Mouse (Mus musculus): Measurements from ENCODE around the gene Hjurp. TPM values are rescaled to one million over a fixed set of nuclear protein-coding genes. Genes with fewer than 3 reads are reported as not detected.

Hjurp gene
- total and polyA plus RNA-seq, 3 experiments: 52.9 to 327 (median 221) TPM

DNA sequence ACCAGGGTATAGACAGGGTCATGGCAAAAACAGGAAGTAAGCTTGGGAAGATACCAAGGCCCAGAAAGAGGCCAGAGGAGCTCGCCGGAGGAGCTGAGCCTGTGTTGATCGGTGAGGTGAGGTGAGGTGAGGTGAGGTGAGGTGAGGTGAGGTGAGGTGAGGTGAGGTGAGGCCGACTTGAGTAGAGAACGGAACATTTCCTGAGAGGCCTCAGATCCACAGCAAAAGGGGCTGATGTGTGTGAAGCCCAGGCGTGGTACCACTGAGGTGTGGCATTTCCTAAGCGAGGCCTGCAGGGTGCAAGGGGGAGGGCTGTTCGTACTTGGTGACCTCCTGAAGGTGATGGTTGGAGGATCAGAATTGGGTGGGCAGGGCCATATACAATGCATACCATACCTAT, 24.3 kb downstream of the Hjurp start:
- ATAC-seq (ENCODE audit: extremely low read depth, insufficient number of reproducible peaks, low FRiP score, poor library complexity, severe bottlenecking) (no peak), DNase-seq (ENCODE audit: low spot score) (no peak)
- TF ChIP-seq GATA1 (IDR thresholded peaks at IDR 0.05; ENCODE audit: borderline replicate concordance, low read length) (no peak), CTCF (IDR thresholded peaks at IDR 0.05; ENCODE audit: low read depth, low read length) (no peak), TAL1 (conservative IDR thresholded peaks at IDR 0.05; ENCODE audit: low read depth, low read length) (no peak), POLR2AphosphoS5 (IDR thresholded peaks at IDR 0.05; ENCODE audit: insufficient replicate concordance, low read depth, low read length) (0 out of 2 replicates have a peak, but pooled peaks have one; percentile 39)
- peaks cover 4% of the 10 kb centered on the region for H3K4me1 ChIP-seq (ENCODE audit: insufficient read depth, low read depth, low read length)
- H3K27me3 ChIP-seq (ENCODE audit: insufficient read depth, low read length): peaks cover 46% of the 10 kb centered on the region
- H3K9me3 ChIP-seq (replicated peaks): no peaks in the 10 kb centered on the region
- no peak overlapping the region for H3K4me3 ChIP-seq (ENCODE audit: low read depth, low read length)
- H3K36me3 ChIP-seq (replicated peaks): no peaks in the 10 kb centered on the region

GRCm38 (mm10) chr1:88250023-88250422, 27.4 kb downstream of the Hjurp start:
- Histone ChIP-seq H3K9me3 (replicated peaks) (no peaks in the 10 kb centered on the region), H3K4me3 (ENCODE audit: low read depth, low read length) (no peak overlapping the region), H3K36me3 (replicated peaks) (no peaks in the 10 kb centered on the region), H3K27me3 (ENCODE audit: insufficient read depth, low read length) (peaks cover 34% of the 10 kb centered on the region), H3K4me1 (ENCODE audit: insufficient read depth, low read depth, low read length) (peaks cover 4% of the 10 kb centered on the region)
- DNase-seq (ENCODE audit: low spot score) (no peak), ATAC-seq (ENCODE audit: extremely low read depth, insufficient number of reproducible peaks, low FRiP score, poor library complexity, severe bottlenecking) (no peak)
- TF ChIP-seq CTCF (IDR thresholded peaks at IDR 0.05; ENCODE audit: low read depth, low read length) (no peak), GATA2 (IDR thresholded peaks at IDR 0.05; ENCODE audit: borderline replicate concordance, low read depth, low read length) (no peak), TAL1 (conservative IDR thresholded peaks at IDR 0.05; ENCODE audit: low read depth, low read length) (no peak), POLR2AphosphoS5 (IDR thresholded peaks at IDR 0.05; ENCODE audit: insufficient replicate concordance, low read depth, low read length) (no peak), GATA1 (IDR thresholded peaks at IDR 0.05; ENCODE audit: borderline replicate concordance, low read length) (no peak)

DNA sequence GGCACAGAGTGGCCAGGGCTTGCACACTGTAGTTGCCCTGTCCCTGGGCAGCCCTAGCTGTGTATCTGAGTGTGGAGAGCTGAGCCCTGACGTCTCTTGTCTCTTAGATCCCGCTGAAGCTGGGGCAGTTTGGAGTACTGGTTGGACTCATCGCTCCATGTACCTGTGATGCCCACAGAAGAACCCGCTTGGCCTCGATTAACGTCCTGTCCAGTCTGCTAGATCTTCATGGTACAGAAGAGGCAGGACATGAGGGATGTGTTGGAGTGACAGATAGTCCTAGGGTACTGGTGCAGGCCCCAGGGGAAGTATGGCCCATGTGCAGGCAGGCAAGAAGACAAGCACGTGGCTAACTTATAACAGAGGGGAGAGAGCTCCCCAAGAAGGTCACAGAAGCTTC, 27.8 kb downstream of the Hjurp start:
- peaks cover 30% of the 10 kb centered on the region for H3K27me3 ChIP-seq (ENCODE audit: insufficient read depth, low read length)
- DNase-seq (ENCODE audit: low spot score): no peak
- no peaks in the 10 kb centered on the region for H3K9me3 ChIP-seq (replicated peaks)
- no peaks in the 10 kb centered on the region for H3K36me3 ChIP-seq (replicated peaks)
- TF ChIP-seq GATA1 (IDR thresholded peaks at IDR 0.05; ENCODE audit: borderline replicate concordance, low read length) (no peak), TAL1 (conservative IDR thresholded peaks at IDR 0.05; ENCODE audit: low read depth, low read length) (no peak), CTCF (IDR thresholded peaks at IDR 0.05; ENCODE audit: low read depth, low read length) (no peak), GATA2 (IDR thresholded peaks at IDR 0.05; ENCODE audit: borderline replicate concordance, low read depth, low read length) (no peak), POLR2AphosphoS5 (IDR thresholded peaks at IDR 0.05; ENCODE audit: insufficient replicate concordance, low read depth, low read length) (no peak)
- ATAC-seq (ENCODE audit: extremely low read depth, insufficient number of reproducible peaks, low FRiP score, poor library complexity, severe bottlenecking): no peak
- H3K4me1 ChIP-seq (ENCODE audit: insufficient read depth, low read depth, low read length): peaks cover under 1% of the 10 kb centered on the region; the same call in 1 of the 2 replicates
- no peak overlapping the region for H3K4me3 ChIP-seq (ENCODE audit: low read depth, low read length)

- peaks cover 2% of the 10 kb centered on the region; the same call in 1 of the 2 replicates for H3K9me3 ChIP-seq (replicated peaks)
- peaks cover 30% of the 10 kb centered on the region for H3K27me3 ChIP-seq (ENCODE audit: insufficient read depth, low read length)
- ATAC-seq (ENCODE audit: extremely low read depth, insufficient number of reproducible peaks, low FRiP score, poor library complexity, severe bottlenecking) (no peak), DNase-seq (ENCODE audit: low spot score) (no peak)
- no peaks in the 10 kb centered on the region for H3K36me3 ChIP-seq (replicated peaks)
- no peak for TF ChIP-seq POLR2AphosphoS5 (IDR thresholded peaks at IDR 0.05; ENCODE audit: insufficient replicate concordance, low read depth, low read length)
- no peak for TF ChIP-seq GATA2 (IDR thresholded peaks at IDR 0.05; ENCODE audit: borderline replicate concordance, low read depth, low read length)
- no peak for TF ChIP-seq TAL1 (conservative IDR thresholded peaks at IDR 0.05; ENCODE audit: low read depth, low read length)
- TF ChIP-seq GATA1 (IDR thresholded peaks at IDR 0.05; ENCODE audit: borderline replicate concordance, low read length): no peak
- no peak for TF ChIP-seq CTCF (IDR thresholded peaks at IDR 0.05; ENCODE audit: low read depth, low read length)
- no peak overlapping the region for H3K4me3 ChIP-seq (ENCODE audit: low read depth, low read length)
- no peaks in the 10 kb centered on the region for H3K4me1 ChIP-seq (ENCODE audit: insufficient read depth, low read depth, low read length)
These were observed 28.8 kb downstream of the Hjurp start for GRCm38 (mm10) chr1:88248658-88249057.

DNA sequence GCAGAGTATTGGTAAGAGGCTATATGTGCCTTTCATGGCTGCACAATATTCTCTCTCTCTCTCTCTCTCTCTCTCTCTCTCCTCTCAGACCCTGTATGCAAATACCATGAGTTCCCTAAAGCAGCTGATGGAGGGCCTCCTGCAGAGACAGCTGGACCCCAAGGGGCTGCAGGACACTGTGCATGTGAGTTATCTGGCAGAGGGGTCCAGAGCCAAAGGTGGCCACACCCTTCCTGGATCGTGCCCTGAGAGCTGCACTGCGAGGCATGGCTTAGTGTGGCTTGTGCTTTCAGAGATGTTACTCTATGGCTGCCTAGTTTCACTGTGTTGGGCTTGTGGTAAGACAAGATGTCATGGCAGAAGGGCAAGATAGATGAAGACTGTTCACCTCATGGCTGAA, 29.8 kb downstream of the Hjurp start:
- Histone ChIP-seq H3K9me3 (replicated peaks) (peaks cover 2% of the 10 kb centered on the region; the same call in 1 of the 2 replicates), H3K4me1 (ENCODE audit: insufficient read depth, low read depth, low read length) (no peaks in the 10 kb centered on the region), H3K4me3 (ENCODE audit: low read depth, low read length) (no peak overlapping the region), H3K36me3 (replicated peaks) (no peaks in the 10 kb centered on the region), H3K27me3 (ENCODE audit: insufficient read depth, low read length) (peaks cover 28% of the 10 kb centered on the region)
- DNase-seq (ENCODE audit: low spot score) (no peak), ATAC-seq (ENCODE audit: extremely low read depth, insufficient number of reproducible peaks, low FRiP score, poor library complexity, severe bottlenecking) (no peak)
- TF ChIP-seq GATA2 (IDR thresholded peaks at IDR 0.05; ENCODE audit: borderline replicate concordance, low read depth, low read length) (no peak), CTCF (IDR thresholded peaks at IDR 0.05; ENCODE audit: low read depth, low read length) (no peak), TAL1 (conservative IDR thresholded peaks at IDR 0.05; ENCODE audit: low read depth, low read length) (no peak), POLR2AphosphoS5 (IDR thresholded peaks at IDR 0.05; ENCODE audit: insufficient replicate concordance, low read depth, low read length) (no peak), GATA1 (IDR thresholded peaks at IDR 0.05; ENCODE audit: borderline replicate concordance, low read length) (no peak)

DNA sequence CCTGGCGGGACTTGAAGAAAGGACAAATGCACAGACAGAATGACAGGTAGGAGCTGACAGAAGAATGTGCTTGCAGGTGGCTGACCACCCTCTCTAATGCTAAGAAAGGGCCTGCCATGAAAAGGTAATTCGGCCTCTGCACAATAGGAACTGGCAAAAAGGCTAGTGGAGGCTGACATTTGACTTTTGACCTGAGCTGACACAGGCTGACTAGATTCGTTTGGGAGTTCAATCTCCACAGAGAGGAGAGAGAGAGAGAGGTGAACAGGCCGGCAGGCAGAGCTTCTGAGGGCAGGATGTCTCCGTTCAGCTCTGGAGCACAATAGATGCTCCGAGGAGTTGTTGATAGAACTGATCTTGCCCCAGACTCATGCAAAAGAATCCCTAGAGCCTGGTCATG, 31.0 kb downstream of the Hjurp start:
- TF ChIP-seq TAL1 (conservative IDR thresholded peaks at IDR 0.05; ENCODE audit: low read depth, low read length): no peak
- H3K9me3 ChIP-seq (replicated peaks): peaks cover 2% of the 10 kb centered on the region; the same call in 1 of the 2 replicates
- ATAC-seq (ENCODE audit: extremely low read depth, insufficient number of reproducible peaks, low FRiP score, poor library complexity, severe bottlenecking): no peak

GRCm38 (mm10) chr1:88245881-88246280, 31.6 kb downstream of the Hjurp start:
- H3K4me3 ChIP-seq (ENCODE audit: low read depth, low read length): no peak overlapping the region
- H3K4me1 ChIP-seq (ENCODE audit: insufficient read depth, low read depth, low read length): no peaks in the 10 kb centered on the region
- DNase-seq (ENCODE audit: low spot score): no peak
- ATAC-seq (ENCODE audit: extremely low read depth, insufficient number of reproducible peaks, low FRiP score, poor library complexity, severe bottlenecking): no peak
- peaks cover 2% of the 10 kb centered on the region; the same call in 1 of the 2 replicates for H3K9me3 ChIP-seq (replicated peaks)
- TF ChIP-seq GATA1 (IDR thresholded peaks at IDR 0.05; ENCODE audit: borderline replicate concordance, low read length): no peak
- no peak for TF ChIP-seq GATA2 (IDR thresholded peaks at IDR 0.05; ENCODE audit: borderline replicate concordance, low read depth, low read length)
- no peak for TF ChIP-seq TAL1 (conservative IDR thresholded peaks at IDR 0.05; ENCODE audit: low read depth, low read length)
- TF ChIP-seq POLR2AphosphoS5 (IDR thresholded peaks at IDR 0.05; ENCODE audit: insufficient replicate concordance, low read depth, low read length): no peak
- TF ChIP-seq CTCF (IDR thresholded peaks at IDR 0.05; ENCODE audit: low read depth, low read length): no peak
- no peaks in the 10 kb centered on the region for H3K36me3 ChIP-seq (replicated peaks)
- H3K27me3 ChIP-seq (ENCODE audit: insufficient read depth, low read length): peaks cover 17% of the 10 kb centered on the region

More for the DNA sequence above, 31.0 kb downstream of the Hjurp start:
- Histone ChIP-seq H3K27me3 (ENCODE audit: insufficient read depth, low read length) (peaks cover 22% of the 10 kb centered on the region), H3K36me3 (replicated peaks) (no peaks in the 10 kb centered on the region), H3K4me1 (ENCODE audit: insufficient read depth, low read depth, low read length) (no peaks in the 10 kb centered on the region), H3K4me3 (ENCODE audit: low read depth, low read length) (no peak overlapping the region)
- DNase-seq (ENCODE audit: low spot score): no peak
